Mouse (Mus musculus): ENCODE results near the gene Cntln.

- TF ChIP-seq POLR2A (IDR thresholded peaks at IDR 0.05; ENCODE audit: extremely low read depth, insufficient read depth, low read length) (peak; percentile 56; the same call in 1 of the 2 replicates), CTCF (IDR thresholded peaks at IDR 0.05; ENCODE audit: extremely low read depth, insufficient read depth, low read length) (no peak)
Observed at GRCm38 (mm10) chr4:84884111-84884538, at the start of gene Cntln.

Data from cortical plate, adult 2 months (tissue).